Mouse (Mus musculus) MEL (cell line): ENCODE data around the gene Hlcs. TPM values are rescaled to one million over a fixed set of nuclear protein-coding genes. Genes with fewer than 3 reads are reported as not detected.

Experiments used
- DNase-seq: peaks from one replicate; pipeline ENCODE4 v3.0.0; 2011; ENCODE audit warnings: low read depth, low spot score
- H3K27ac ChIP-seq: 2 replicates; pipeline ENCODE4 v1.5.1; 2012; ENCODE audit warnings: low read depth, mild to moderate bottlenecking, control low read depth, low read length, moderate library complexity; ENCODE audit not compliant: control insufficient read depth
- H3K27me3 ChIP-seq, 2 experiments: fragments of 150-350 bp in 1 of 2; sonication (generic) in 1 of 2; 2 replicates each; pipeline ENCODE4 v1.6.1; 2012; ENCODE audit warnings: low read length in 2 of 2, mild to moderate bottlenecking in 2 of 2, improper control_type of control experiment in 1 of 2, moderate library complexity in 1 of 2; ENCODE audit not compliant: insufficient read depth in 2 of 2, control insufficient read depth in 1 of 2
- H3K36me3 ChIP-seq, 2 experiments: 2 replicates each; pipeline ENCODE4 v1.6.1; 2012 to 2014; ENCODE audit warnings: low read length in 2 of 2, improper control_type of control experiment in 1 of 2, inconsistent platforms in 1 of 2, mild to moderate bottlenecking in 1 of 2; ENCODE audit not compliant: insufficient read depth in 2 of 2, control insufficient read depth in 1 of 2
- H3K4me1 ChIP-seq, 2 experiments: fragments of 150-350 bp in 1 of 2; sonication (generic) in 1 of 2; 2 replicates each; pipeline ENCODE4 v1.6.1; 2012; ENCODE audit warnings: low read length in 2 of 2, improper control_type of control experiment in 1 of 2, mild to moderate bottlenecking in 1 of 2; ENCODE audit not compliant: insufficient read depth in 2 of 2, control insufficient read depth in 1 of 2
- H3K4me3 ChIP-seq, 2 experiments: fragments of 150-350 bp in 1 of 2; sonication (generic) in 1 of 2; 2 replicates each; pipeline ENCODE4 v1.5.1; 2012; ENCODE audit warnings: low read depth in 2 of 2, low read length in 2 of 2, mild to moderate bottlenecking in 2 of 2, moderate library complexity in 2 of 2, control low read depth in 1 of 2, improper control_type of control experiment in 1 of 2; ENCODE audit not compliant: control insufficient read depth in 1 of 2, insufficient read depth in 1 of 2
- H3K79me2 ChIP-seq: 2 replicates; pipeline ENCODE4 v1.6.1; 2012; ENCODE audit warnings: mild to moderate bottlenecking, low read length, moderate library complexity; ENCODE audit not compliant: control insufficient read depth, poor library complexity, insufficient read depth
- H3K9ac ChIP-seq: 2 replicates; pipeline ENCODE4 v1.6.1; 2012; ENCODE audit warnings: low read depth, mild to moderate bottlenecking, control low read depth, low read length, moderate library complexity; ENCODE audit not compliant: control insufficient read depth, poor library complexity, severe bottlenecking
- H3K9me3 ChIP-seq: fragments of 150-350 bp; sonication (generic); replicated peaks from 2 replicates; pipeline ENCODE4 v1.6.1; 2012; ENCODE audit warnings: mild to moderate bottlenecking, low read length, improper control_type of control experiment, moderate library complexity; ENCODE audit not compliant: insufficient read depth
- CTCF ChIP-seq, 3 experiments: IDR thresholded peaks in 2 of 3; conservative IDR thresholded peaks in 1 of 3; 2 replicates each; pipeline ENCODE4 v1.5.1; 2011 to 2012; ENCODE audit warnings: low read length in 3 of 3, low read depth in 2 of 3, mild to moderate bottlenecking in 2 of 3, improper control_type of control experiment in 1 of 3, inconsistent platforms in 1 of 3, mixed read lengths in 1 of 3, moderate library complexity in 1 of 3; ENCODE audit not compliant: control insufficient read depth in 1 of 3, insufficient read depth in 1 of 3, poor library complexity in 1 of 3, severe bottlenecking in 1 of 3
- ETS1 ChIP-seq: IDR thresholded peaks from 2 replicates; pipeline ENCODE4 v1.6.1; 2012; ENCODE audit warnings: low read depth, mild to moderate bottlenecking, inconsistent platforms, low read length, improper control_type of control experiment, moderate library complexity
- GABPA ChIP-seq: IDR thresholded peaks from 2 replicates; pipeline ENCODE4 v1.6.1; 2012; ENCODE audit warnings: low read depth, mild to moderate bottlenecking, inconsistent platforms, low read length, improper control_type of control experiment, moderate library complexity
- GATA1 ChIP-seq: IDR thresholded peaks from 2 replicates; pipeline ENCODE4 v1.6.1; 2011; ENCODE audit warnings: low read depth, low read length, improper control_type of control experiment
- JUND ChIP-seq: IDR thresholded peaks from 2 replicates; pipeline ENCODE4 v1.6.1; 2011; ENCODE audit warnings: low read depth, mild to moderate bottlenecking, improper control_type of control experiment, low read length
- KAT2A ChIP-seq: conservative IDR thresholded peaks from 2 replicates; pipeline ENCODE4 v1.6.1; 2012; ENCODE audit warnings: low read depth, low read length, improper control_type of control experiment, inconsistent platforms
- MAFK ChIP-seq: IDR thresholded peaks from 2 replicates; pipeline ENCODE4 v1.6.1; 2011; ENCODE audit warnings: low read depth, mild to moderate bottlenecking, low read length, improper control_type of control experiment, borderline replicate concordance
- MAX ChIP-seq: IDR thresholded peaks from 2 replicates; pipeline ENCODE4 v1.6.1; 2011; ENCODE audit warnings: low read length, improper control_type of control experiment
- MXI1 ChIP-seq: IDR thresholded peaks from 2 replicates; pipeline ENCODE4 v1.6.1; 2011; ENCODE audit warnings: mild to moderate bottlenecking, low read depth, low read length, improper control_type of control experiment
- MYB ChIP-seq: IDR thresholded peaks from 2 replicates; pipeline ENCODE4 v1.6.1; 2011; ENCODE audit warnings: mild to moderate bottlenecking, low read depth, low read length, improper control_type of control experiment
- MYC ChIP-seq: IDR thresholded peaks from 2 replicates; pipeline ENCODE4 v1.6.1; 2011; ENCODE audit warnings: low read depth, mild to moderate bottlenecking, low read length, improper control_type of control experiment, moderate library complexity
- NELFE ChIP-seq: IDR thresholded peaks from 2 replicates; pipeline ENCODE4 v1.6.1; 2011; ENCODE audit warnings: low read depth, low read length, improper control_type of control experiment
- NRF1 ChIP-seq: IDR thresholded peaks from 2 replicates; pipeline ENCODE4 v1.6.1; 2014; ENCODE audit warnings: low read depth, mild to moderate bottlenecking, inconsistent platforms, low read length, improper control_type of control experiment, moderate library complexity; ENCODE audit not compliant: poor library complexity, insufficient read depth, severe bottlenecking
- POLR2AphosphoS2 ChIP-seq: IDR thresholded peaks from 2 replicates; pipeline ENCODE4 v1.6.1; 2011; ENCODE audit warnings: low read length, improper control_type of control experiment
- POLR2AphosphoS5 ChIP-seq: IDR thresholded peaks from 2 replicates; pipeline ENCODE4 v1.6.1; 2012; ENCODE audit warnings: low read depth, borderline replicate concordance, mild to moderate bottlenecking, inconsistent platforms, low read length, moderate library complexity, mixed read lengths
- RAD21 ChIP-seq: IDR thresholded peaks from 2 replicates; pipeline ENCODE4 v1.6.1; 2011; ENCODE audit warnings: mild to moderate bottlenecking, low read depth, low read length, improper control_type of control experiment
- RCOR1 ChIP-seq: IDR thresholded peaks from 2 replicates; pipeline ENCODE4 v1.6.1; 2012; ENCODE audit warnings: low read depth, mild to moderate bottlenecking, inconsistent platforms, low read length, improper control_type of control experiment
- SIN3A ChIP-seq: IDR thresholded peaks from 2 replicates; pipeline ENCODE4 v1.6.1; 2012; ENCODE audit warnings: low read length, improper control_type of control experiment, inconsistent platforms
- TAL1 ChIP-seq: IDR thresholded peaks from 2 replicates; pipeline ENCODE4 v1.6.1; 2012; ENCODE audit warnings: mild to moderate bottlenecking, inconsistent platforms, low read length, moderate library complexity, mixed read lengths
- TCF12 ChIP-seq: IDR thresholded peaks from 2 replicates; pipeline ENCODE4 v1.6.1; 2014; ENCODE audit warnings: low read depth, mild to moderate bottlenecking, inconsistent platforms, low read length, improper control_type of control experiment, moderate library complexity
- UBTF ChIP-seq: IDR thresholded peaks from 2 replicates; pipeline ENCODE4 v1.6.1; 2012; ENCODE audit warnings: low read depth, mild to moderate bottlenecking, inconsistent platforms, low read length, improper control_type of control experiment, moderate library complexity, borderline replicate concordance; ENCODE audit not compliant: insufficient read depth
- USF1 ChIP-seq: IDR thresholded peaks from 2 replicates; pipeline ENCODE4 v1.6.1; 2014; ENCODE audit warnings: low read depth, mild to moderate bottlenecking, inconsistent platforms, low read length, improper control_type of control experiment, moderate library complexity
- ZKSCAN1 ChIP-seq: IDR thresholded peaks from 2 replicates; pipeline ENCODE4 v1.6.1; 2012; ENCODE audit warnings: low read depth, mild to moderate bottlenecking, inconsistent platforms, low read length, improper control_type of control experiment, moderate library complexity
- polyA plus RNA-seq, 2 experiments: library from polyadenylated mRNA; stranded (reverse) in 1 of 2; unstranded in 1 of 2; fragments of >175 nt in 1 of 2; fragments of >200 nt in 1 of 2; gene quantifications; 2 replicates each; pipeline versions ENCODE4 v1.2.1 to v1.2.4; 2012; ENCODE audit warnings: low replicate concordance in 2 of 2, low read depth in 1 of 2; ENCODE audit not compliant: insufficient read length in 2 of 2, insufficient read depth in 1 of 2, missing spikeins in 1 of 2
- total RNA-seq: library from RNA; depleted of rRNA; stranded (reverse); fragments of 300-350 nt; gene quantifications from 2 replicates; pipeline ENCODE4 v1.2.3, GENCODE M21; 2012

Hlcs gene
- total and polyA plus RNA-seq, 3 experiments = 3.3 to 6.4 TPM; not detected in 1

DNA sequence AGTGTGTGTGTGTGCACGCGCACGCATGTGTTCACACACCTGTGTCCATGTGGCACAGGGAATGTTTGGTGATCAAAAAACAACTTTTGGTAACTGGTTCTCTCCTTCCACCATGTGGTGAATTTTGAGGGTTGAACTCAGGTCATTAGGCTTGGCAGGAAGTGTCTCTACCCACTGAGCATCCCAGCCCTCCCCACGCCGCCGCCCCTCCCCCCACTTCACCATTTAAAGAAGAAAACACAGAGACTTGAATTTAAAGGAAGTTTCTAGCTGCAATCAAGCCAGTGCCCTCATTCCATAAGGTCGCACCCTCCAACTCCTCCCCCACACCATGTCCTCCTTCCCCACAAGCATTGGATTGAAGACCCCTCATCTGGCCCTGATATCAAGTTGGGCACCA is 74.2 kb downstream of the Hlcs start:
- Histone ChIP-seq H3K27me3 (no peaks in the 10 kb centered on the region), H3K4me1 (peaks cover 14 to 38% of the 10 kb centered on the region in 2 experiments), H3K4me3 (no peak overlapping the region), H3K9me3 (no peaks in the 10 kb centered on the region), H3K79me2 (no peaks in the 10 kb centered on the region), H3K36me3 (peaks cover 0 to 25% of the 10 kb centered on the region in 2 experiments; a peak in 2 of 4 replicates), H3K9ac (no peak overlapping the region), H3K27ac (no peak overlapping the region)
- DNase-seq = no peak
- no peak for TF ChIP-seq TAL1
- TF ChIP-seq MXI1 = no peak
- no peak for TF ChIP-seq RCOR1
- no peak for TF ChIP-seq JUND
- TF ChIP-seq UBTF = no peak
- no peak for TF ChIP-seq ETS1
- no peak for TF ChIP-seq MYB
- TF ChIP-seq MYC = no peak
- no peak for TF ChIP-seq GABPA
- TF ChIP-seq POLR2AphosphoS2 = no peak
- TF ChIP-seq NRF1 = no peak
- no peak for TF ChIP-seq CTCF (IDR thresholded peaks at IDR 0.05 in 2 of 3, conservative IDR thresholded peaks at IDR 0.05 in 1 of 3; ENCODE audit: control insufficient read depth in 1 of 3, insufficient read depth in 1 of 3, low read depth in 2 of 3, low read length in 3 of 3, poor library complexity in 1 of 3, severe bottlenecking in 1 of 3)
- no peak for TF ChIP-seq GATA1
- no peak for TF ChIP-seq MAX
- TF ChIP-seq POLR2AphosphoS5 = no peak
- TF ChIP-seq ZKSCAN1 = no peak
- no peak for TF ChIP-seq USF1
- TF ChIP-seq MAFK = no peak
- no peak for TF ChIP-seq RAD21
- no peak for TF ChIP-seq TCF12
- TF ChIP-seq, all 39 proteins: peak for 0

DNA sequence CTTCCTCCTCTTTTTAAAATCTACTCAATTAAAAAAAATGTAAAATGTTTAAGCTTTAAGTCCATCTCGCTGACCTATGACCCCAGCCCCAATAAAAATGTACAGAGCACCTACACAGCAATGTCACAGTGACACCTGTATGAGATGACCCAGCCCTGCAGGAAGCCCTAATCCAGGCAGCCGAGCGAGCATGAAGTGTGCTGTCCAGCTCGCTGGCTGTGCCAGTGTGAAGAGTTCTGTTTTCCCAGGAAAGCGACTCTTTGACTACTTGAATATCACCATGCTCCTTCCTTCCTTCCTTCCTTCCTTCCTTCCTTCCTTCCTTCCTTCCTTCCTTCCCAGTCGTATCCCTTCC is 76.3 kb downstream of the Hlcs start:
- Histone ChIP-seq H3K4me3 (no peak overlapping the region), H3K9ac (no peak overlapping the region), H3K79me2 (no peaks in the 10 kb centered on the region), H3K27ac (no peak overlapping the region), H3K27me3 (no peaks in the 10 kb centered on the region), H3K9me3 (no peaks in the 10 kb centered on the region), H3K36me3 (peaks cover 0 to 25% of the 10 kb centered on the region in 2 experiments; a peak in 2 of 4 replicates), H3K4me1 (peaks cover 14 to 38% of the 10 kb centered on the region in 2 experiments)
- DNase-seq = no peak
- TF ChIP-seq NELFE = no peak
- no peak for TF ChIP-seq SIN3A
- TF ChIP-seq ETS1 = no peak
- TF ChIP-seq TCF12 = no peak
- no peak for TF ChIP-seq TAL1
- TF ChIP-seq USF1 = no peak
- no peak for TF ChIP-seq RCOR1
- no peak for TF ChIP-seq KAT2A
- TF ChIP-seq MAFK = no peak
- TF ChIP-seq POLR2AphosphoS2 = no peak
- TF ChIP-seq GABPA = no peak
- TF ChIP-seq POLR2AphosphoS5 = no peak
- TF ChIP-seq MAX = no peak
- no peak for TF ChIP-seq MYB
